Mouse (Mus musculus) brown adipose tissue, adult 24 weeks (tissue): ENCODE data around the gene Lyst. TPM values are rescaled to one million over a fixed set of nuclear protein-coding genes. Genes with fewer than 3 reads are reported as not detected.
A peak's percentile ranks its signal among the peaks of the same experiment; 100 is the strongest.
"Not testable (repeated sequence)": the region's sequence is repeated elsewhere in the genome, so short reads cannot be mapped to it uniquely, and the experiment has no call there.

Source experiments
- H3K27ac ChIP-seq: fragments of 200-500 bp; replicated peaks from 2 replicates; pipeline ENCODE4 v1.5.1; 2012; ENCODE audit warnings: low read depth, mild to moderate bottlenecking, low read length
- H3K4me1 ChIP-seq: fragments of 200-500 bp; 2 replicates; pipeline ENCODE4 v1.6.1; 2012; ENCODE audit warnings: low read length, mixed read lengths; ENCODE audit not compliant: control insufficient read depth, insufficient read depth, insufficient read length
- H3K4me3 ChIP-seq: fragments of 200-500 bp; 2 replicates; pipeline ENCODE4 v1.5.1; 2012; ENCODE audit warnings: low read depth, mild to moderate bottlenecking, low read length, moderate library complexity; ENCODE audit not compliant: insufficient read depth
- polyA plus RNA-seq: library from polyadenylated mRNA; stranded (reverse); fragments of >200 nt; gene quantifications from 2 replicates; pipeline ENCODE4 v1.2.4, GENCODE M21; 2012; ENCODE audit not compliant: missing spikeins, insufficient read depth, insufficient read length

The Lyst gene
- 11.9 and 21.4 TPM in 2 replicates for polyA plus RNA-seq

- Histone ChIP-seq H3K4me1 (no peaks in the 10 kb centered on the region; the same call in 1 of the 2 replicates), H3K27ac (peak within 1 kb of the TSS; percentile 63)
These were observed at the start of gene Lyst for GRCm38 (mm10) chr13:13590048-13591011. Gene Lyst, plus strand, starts transcription at chr13:13590397.

GRCm38 (mm10) chr13:13543073-13543472 is 47.1 kb upstream of the Lyst start:
- not testable (repeated sequence) for H3K4me3 ChIP-seq, H3K27ac ChIP-seq, H3K4me1 ChIP-seq

More at GRCm38 (mm10) chr13:13590048-13591011, at the start of gene Lyst:
- peak within 1 kb of the TSS; percentile 92 for H3K4me3 ChIP-seq

- Histone ChIP-seq H3K4me1 (peaks cover 7% of the 10 kb centered on the region), H3K4me3 (no peak overlapping the region), H3K27ac (no peak overlapping the region)
These were observed 43.4 kb upstream of the Lyst start for GRCm38 (mm10) chr13:13546792-13547191.

GRCm38 (mm10) chr13:13547889-13548288 is 42.3 kb upstream of the Lyst start:
- H3K4me1 ChIP-seq, result peaks cover 7% of the 10 kb centered on the region
- no peak overlapping the region for H3K4me3 ChIP-seq
- H3K27ac ChIP-seq, result no peak overlapping the region

- H3K4me1 ChIP-seq, result peaks cover 7% of the 10 kb centered on the region
- H3K27ac ChIP-seq, result no peak overlapping the region
- no peak overlapping the region for H3K4me3 ChIP-seq
These were observed 41.6 kb upstream of the Lyst start for GRCm38 (mm10) chr13:13548431-13549190.

GRCm38 (mm10) chr13:13549687-13550660 is 40.2 kb upstream of the Lyst start:
- H3K4me1 ChIP-seq, result peaks cover 7% of the 10 kb centered on the region
- no peak overlapping the region; the same call in 1 of the 2 replicates for H3K27ac ChIP-seq

GRCm38 (mm10) chr13:13552020-13552419 is 38.2 kb upstream of the Lyst start:
- Histone ChIP-seq H3K27ac (no peak overlapping the region), H3K4me3 (no peak overlapping the region), H3K4me1 (peaks cover 7% of the 10 kb centered on the region)

More at GRCm38 (mm10) chr13:13549687-13550660, 40.2 kb upstream of the Lyst start:
- no peak overlapping the region for H3K4me3 ChIP-seq

GRCm38 (mm10) chr13:13553660-13554059 is 36.5 kb upstream of the Lyst start:
- Histone ChIP-seq H3K4me1 (peaks cover 7% of the 10 kb centered on the region), H3K4me3 (no peak overlapping the region), H3K27ac (no peak overlapping the region)

- H3K4me1 ChIP-seq, result peaks cover 4% of the 10 kb centered on the region
- H3K27ac ChIP-seq, result no peak overlapping the region
- no peak overlapping the region for H3K4me3 ChIP-seq
These were observed 35.0 kb upstream of the Lyst start for GRCm38 (mm10) chr13:13555196-13555595.

GRCm38 (mm10) chr13:13557001-13557743 is 33.0 kb upstream of the Lyst start:
- Histone ChIP-seq H3K4me1 (no peaks in the 10 kb centered on the region), H3K27ac (no peak overlapping the region), H3K4me3 (no peak overlapping the region)

GRCm38 (mm10) chr13:13558251-13558650 is 31.9 kb upstream of the Lyst start:
- no peak overlapping the region for H3K27ac ChIP-seq
- no peak overlapping the region for H3K4me3 ChIP-seq
- H3K4me1 ChIP-seq, result no peaks in the 10 kb centered on the region

GRCm38 (mm10) chr13:13558900-13559299 is 31.3 kb upstream of the Lyst start:
- no peak overlapping the region for H3K4me3 ChIP-seq
- no peaks in the 10 kb centered on the region for H3K4me1 ChIP-seq
- H3K27ac ChIP-seq, result no peak overlapping the region

- H3K4me1 ChIP-seq, result no peaks in the 10 kb centered on the region
- H3K27ac ChIP-seq, result no peak overlapping the region
- no peak overlapping the region for H3K4me3 ChIP-seq
These were observed 27.6 kb upstream of the Lyst start for GRCm38 (mm10) chr13:13562571-13562970.

- H3K27ac ChIP-seq, result no peak overlapping the region
These were observed 26.1 kb upstream of the Lyst start for GRCm38 (mm10) chr13:13564116-13564515.

More at GRCm38 (mm10) chr13:13564116-13564515, 26.1 kb upstream of the Lyst start:
- no peak overlapping the region for H3K4me3 ChIP-seq
- no peaks in the 10 kb centered on the region for H3K4me1 ChIP-seq
